Mouse (Mus musculus) hindlimb bud, embryonic 11.5 days (tissue): Measurements from ENCODE around the gene Synpo2.

Experiments
- DNase-seq: peaks from one replicate; pipeline ENCODE4 v3.0.0-alpha.2; 2012; ENCODE audit warnings: low read depth, low spot score; ENCODE audit errors: extremely low spot score

Gene Synpo2

DNA sequence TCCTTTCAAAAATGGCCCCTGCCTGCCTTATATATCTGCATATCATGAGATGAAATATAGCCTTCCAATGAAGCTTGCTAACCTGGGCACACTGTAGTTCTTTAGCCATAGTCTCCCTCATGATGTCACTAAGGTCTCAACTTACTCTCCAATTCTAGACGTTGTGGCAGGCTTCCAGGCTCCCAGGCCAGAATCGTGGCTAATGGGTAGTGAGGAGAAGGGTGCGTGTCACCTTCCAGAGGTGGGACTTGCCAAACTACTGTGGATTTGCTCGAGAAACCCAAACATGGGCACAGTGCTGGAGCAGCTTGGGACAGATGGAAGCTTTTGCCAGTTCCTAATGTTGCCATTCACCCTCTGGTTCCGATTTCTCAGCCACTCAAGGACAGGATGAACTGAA lies 69.5 kb downstream of the Synpo2 start:
- DNase-seq: no peak

DNA sequence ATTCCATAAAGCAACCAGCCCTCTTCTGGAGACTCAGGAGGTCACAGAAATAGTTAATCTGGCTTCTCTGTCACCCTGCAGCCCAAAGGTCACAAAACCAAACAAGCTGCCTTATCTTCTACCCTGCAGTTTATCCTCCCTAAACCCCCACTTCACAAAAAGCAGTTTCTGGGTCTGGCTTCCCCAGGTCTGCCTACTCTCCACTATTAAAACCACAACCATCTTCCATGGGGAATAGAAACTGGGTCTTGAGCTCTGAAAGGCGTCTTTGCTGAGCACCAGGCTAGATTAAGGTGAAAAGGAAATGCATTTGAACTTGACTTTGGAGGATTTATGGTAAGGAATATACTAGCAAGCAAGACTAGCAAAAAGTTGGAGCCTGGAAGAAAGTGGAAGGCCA lies 71.8 kb downstream of the Synpo2 start:
- no peak for DNase-seq

DNA sequence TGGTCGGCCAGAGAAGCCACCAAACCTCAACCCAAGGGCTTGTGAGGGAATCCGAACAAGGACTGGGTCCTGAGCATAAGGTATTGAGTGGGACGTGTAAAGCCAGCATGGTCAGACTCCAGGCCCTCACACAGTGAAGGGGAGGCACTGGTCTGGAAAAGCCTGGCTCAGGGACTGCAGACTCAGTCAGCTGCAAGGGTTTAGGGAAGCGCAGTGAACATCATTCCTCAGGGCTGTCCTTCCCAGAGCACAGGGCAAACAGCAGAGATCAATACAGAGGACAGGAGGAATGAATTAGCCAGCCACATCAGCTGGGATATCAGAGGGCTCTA lies 72.8 kb downstream of the Synpo2 start:
- DNase-seq: no peak

DNA sequence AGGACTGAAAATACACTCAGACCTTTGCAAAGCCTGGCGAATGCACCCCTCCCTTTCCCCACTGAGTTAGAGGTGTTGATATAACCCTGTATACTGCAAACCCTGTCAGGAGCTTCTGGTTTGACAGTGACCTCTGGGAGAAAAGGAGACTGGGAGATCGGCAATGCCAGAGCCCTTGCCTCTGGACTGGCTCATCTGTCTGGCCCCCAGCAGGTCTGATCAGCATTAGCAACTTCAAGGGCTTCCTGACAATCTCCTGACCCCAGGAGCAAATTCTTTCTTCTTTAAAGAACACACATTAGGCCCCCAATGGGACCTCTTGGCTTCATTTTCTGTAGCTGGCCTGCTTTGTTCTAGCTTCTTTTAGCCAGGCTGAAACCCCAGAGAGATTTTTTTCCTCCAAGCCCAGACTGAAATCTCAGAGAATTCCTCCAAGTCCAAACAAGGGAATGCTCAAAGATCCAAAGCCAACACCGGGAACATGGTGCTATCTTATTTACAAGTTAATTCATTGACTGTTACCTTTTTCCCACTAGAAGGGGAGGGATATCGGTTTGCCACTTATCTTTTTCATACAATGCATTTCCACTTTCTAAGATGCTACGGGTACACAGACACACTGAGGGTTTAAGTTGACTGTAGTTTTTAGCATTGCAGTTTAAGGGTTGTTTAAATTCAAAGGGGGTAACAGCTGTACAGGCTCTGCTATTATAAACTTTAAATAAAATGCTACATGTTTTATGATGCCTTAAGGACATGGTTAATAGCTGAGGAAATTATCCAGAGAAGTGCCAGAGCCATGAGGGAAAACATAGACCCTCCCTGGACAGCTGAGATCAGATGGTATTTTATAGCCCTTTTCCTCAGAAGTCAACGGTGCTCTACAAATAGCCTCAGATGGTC lies 73.4 kb downstream of the Synpo2 start:
- DNase-seq: no peak

DNA sequence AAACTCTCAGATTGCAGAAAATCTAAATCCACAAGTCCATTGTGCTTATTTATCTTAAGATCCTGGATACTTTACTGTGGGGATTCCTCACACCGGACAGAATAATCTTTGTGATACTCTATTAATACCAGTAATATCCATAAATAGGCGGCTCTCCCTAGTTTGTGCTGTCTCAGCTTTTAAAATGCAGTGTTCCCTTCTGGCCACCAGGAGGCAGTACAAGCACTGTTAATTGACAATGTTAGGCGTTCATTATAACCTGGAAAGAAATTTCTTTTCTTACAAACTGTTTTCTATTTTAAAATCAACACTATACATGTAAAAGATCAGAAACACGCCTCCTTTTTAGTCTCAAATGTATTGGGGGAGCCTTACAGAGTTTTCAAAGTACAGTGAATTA lies 75.2 kb downstream of the Synpo2 start:
- no peak for DNase-seq

GRCm38 (mm10) chr3:123159139-123159824 lies 76.7 kb downstream of the Synpo2 start:
- no peak for DNase-seq

GRCm38 (mm10) chr3:123158579-123158978 lies 77.4 kb downstream of the Synpo2 start:
- no peak for DNase-seq

DNA sequence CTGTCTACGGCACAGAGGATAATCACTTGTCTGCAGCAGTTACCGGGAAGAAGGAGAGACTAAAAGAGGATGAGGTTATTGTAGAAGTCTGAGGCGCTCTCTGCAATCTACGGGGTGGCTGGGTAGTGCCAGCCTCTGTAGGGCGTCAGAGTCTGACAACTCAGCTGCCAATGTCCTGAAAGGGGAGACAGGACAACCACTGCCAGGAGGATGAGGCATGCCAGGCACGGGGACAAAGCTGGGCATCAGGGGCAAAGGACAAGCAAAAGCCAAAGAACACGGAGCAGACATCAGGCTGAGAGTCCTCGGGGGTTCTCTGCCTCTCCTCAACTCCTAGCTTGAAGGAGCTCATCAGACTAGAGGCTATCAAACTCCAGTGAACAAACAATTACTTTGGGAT lies 82.6 kb downstream of the Synpo2 start:
- no peak for DNase-seq

DNA sequence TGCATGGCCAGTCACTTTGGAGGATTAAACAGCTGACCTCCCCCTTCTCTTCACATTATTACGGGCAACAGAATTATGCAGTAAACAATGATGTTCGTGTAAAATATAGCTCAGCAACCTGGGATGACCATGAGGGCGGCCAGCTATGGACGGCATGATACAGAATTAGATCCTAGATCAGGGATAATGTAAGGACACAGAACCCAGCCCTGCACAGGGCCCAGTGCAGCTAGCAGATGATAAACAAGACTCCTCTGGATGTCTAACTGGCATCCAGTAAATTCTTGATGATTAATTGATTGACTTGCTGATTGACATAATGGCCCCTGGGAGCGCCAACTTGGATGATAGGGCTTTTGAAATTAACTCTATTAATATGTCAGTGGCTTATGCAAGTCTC lies 83.0 kb downstream of the Synpo2 start:
- no peak for DNase-seq

GRCm38 (mm10) chr3:123150523-123151135 lies 85.3 kb downstream of the Synpo2 start:
- DNase-seq: no peak

- DNase-seq: no peak
Measured at GRCm38 (mm10) chr3:123149380-123150162, 86.4 kb downstream of the Synpo2 start.

DNA sequence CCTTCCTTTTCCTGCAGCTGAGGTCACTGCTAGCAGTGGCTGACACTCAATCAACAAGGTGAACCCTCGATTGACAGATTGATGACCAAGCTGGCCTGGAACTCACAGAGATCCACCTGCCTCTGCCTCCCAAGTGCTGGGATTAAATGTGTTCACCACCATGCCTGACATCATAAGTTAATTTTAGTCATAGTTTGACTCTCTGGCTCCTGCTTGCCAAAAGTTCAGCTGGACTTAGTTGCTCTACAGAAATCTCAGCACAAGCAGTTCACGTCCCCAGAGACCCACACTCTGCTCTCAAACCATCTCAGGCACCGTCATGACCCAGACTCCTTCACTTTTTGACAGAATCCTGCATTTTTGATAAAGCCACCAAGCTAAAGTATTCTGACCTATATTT lies 87.3 kb downstream of the Synpo2 start:
- DNase-seq: no peak

- DNase-seq: no peak
Measured at GRCm38 (mm10) chr3:123146557-123146956, 89.4 kb downstream of the Synpo2 start.

DNA sequence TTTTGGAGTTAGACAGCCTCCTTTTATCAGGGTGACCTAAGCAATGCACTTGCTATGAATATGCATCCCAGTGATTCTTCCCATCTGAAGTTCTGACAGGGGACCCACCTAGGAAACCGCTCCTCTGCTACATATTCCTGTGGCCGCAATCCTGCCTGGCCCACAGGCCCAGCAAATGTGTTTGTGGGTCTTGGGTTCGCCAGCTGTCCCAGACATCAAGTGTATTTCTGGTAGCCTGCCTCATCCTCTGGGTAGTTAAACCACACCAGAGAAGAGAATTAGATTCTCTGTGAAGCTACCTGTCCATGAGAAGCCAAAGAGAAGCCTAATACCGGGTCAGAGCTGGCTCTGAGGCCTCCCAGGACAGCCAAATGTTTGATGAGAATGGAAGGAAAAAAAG lies 90.0 kb downstream of the Synpo2 start:
- no peak for DNase-seq

- no peak for DNase-seq
Measured at GRCm38 (mm10) chr3:123143412-123143811, 92.5 kb downstream of the Synpo2 start.

DNA sequence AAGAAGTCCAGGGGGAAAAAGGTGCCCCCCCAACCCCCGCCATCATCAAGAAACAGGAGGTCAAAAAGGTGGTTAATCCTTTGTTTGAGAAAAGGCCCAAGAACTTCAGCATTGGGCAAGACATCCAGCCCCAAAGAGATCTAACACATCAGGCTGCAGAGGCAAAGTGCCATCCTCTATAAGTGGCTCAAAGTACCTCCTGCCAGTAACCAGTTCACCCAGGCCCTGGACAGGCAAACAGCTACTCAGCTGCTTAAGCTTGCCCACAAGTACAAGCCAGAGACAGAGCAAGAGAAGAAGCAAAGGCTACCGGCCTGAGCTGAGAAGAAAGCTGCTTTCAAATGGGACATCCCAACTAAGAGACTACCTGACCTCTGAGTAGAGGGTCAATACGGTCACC lies 93.7 kb downstream of the Synpo2 start:
- DNase-seq: no peak

- no peak for DNase-seq
Measured at GRCm38 (mm10) chr3:123141069-123141468, 94.9 kb downstream of the Synpo2 start.

GRCm38 (mm10) chr3:123140134-123140533 lies 95.8 kb downstream of the Synpo2 start:
- no peak for DNase-seq

GRCm38 (mm10) chr3:123139619-123140018 lies 96.3 kb downstream of the Synpo2 start:
- DNase-seq: no peak

DNA sequence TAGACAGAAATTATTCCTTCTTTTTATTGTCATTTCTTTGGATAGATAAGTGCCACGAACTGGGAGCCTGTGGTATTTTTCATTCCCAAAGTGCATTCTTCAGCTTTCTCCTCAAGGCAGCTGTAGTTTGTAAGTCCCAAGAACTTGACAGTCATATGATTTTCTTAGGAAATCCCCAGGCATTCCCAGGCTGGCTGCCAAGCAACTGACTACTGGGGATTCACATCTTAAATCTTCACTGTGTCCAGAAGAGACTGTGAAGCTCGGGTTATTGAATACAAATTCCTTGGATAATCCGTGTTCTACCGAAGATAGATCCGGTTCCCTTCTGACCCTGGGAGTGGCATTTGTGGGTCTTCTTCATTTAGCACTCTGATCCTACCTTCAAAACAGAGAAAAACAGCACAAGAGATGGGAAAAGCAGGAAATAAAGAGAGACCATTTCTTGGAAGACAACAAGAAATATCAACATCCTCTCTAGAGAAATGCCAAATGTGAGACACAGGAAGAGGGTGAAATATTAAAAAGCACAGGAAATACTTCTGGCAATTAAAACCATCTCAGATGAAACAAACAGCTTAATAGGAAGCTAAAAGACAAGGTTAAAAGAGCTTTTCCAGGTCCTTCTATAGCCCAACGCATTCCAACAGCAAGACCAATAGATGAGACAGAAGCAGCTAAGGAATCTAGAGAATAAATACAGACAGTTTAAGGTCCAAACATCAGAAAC lies 97.5 kb downstream of the Synpo2 start:
- DNase-seq: no peak

DNA sequence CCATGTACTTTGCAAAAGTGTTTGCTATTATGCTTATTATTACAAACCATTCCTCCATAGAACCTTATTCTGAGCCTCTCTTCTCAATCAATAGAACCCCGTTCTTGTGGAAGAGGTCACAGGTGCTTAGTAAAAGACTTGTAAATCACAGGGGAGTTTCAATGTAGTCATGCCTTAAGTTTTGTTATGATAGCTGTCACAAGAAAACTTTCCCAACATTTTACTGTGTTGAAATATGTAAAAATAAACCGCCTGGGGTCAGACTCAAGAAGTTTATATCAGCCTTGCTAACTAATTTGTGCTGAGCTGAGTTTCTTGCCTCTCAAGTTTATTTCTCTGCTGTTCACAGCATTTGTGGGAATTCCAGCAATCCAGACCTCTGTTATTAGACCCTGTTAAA lies 103.8 kb downstream of the Synpo2 start:
- no peak for DNase-seq
